In the genomic region with DNA sequence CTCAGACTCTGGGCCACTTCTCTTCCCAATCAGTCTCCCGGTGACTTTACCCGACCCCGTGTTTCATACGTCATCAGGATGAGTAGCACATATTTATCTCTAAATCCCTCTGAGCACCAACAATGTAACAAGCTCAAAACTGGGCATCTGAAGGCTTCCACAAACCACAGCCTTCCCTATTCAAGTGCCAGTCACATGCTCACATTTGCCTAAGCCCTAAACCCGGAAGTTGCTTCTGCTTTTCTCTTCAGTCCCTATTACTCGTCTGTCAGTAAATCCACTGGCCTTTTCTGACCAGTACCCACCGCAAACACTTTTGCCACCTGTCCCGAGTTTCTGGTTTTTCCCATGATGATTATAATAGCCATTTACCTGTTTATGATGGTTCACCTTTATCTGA, we compare ENCODE assay signal across 1 mouse cellular context.
TF ChIP-seq lines count a peak whose summit lies in the region.

No protein-coding gene starts in this region.

TF ChIP-seq in MEL, 35 proteins besides CTCF, POLR2A, EP300 and RAD21 (continued from another document):
- no peak for TF ChIP-seq ZNF384 (IDR thresholded peaks at IDR 0.05; ENCODE audit: low read depth, low read length)
- TF ChIP-seq MAX (IDR thresholded peaks at IDR 0.05; ENCODE audit: low read length) = 0 out of 2 replicates have a peak, but pooled peaks have one; percentile 29
- TF ChIP-seq USF2 (IDR thresholded peaks at IDR 0.05; ENCODE audit: borderline replicate concordance in 1 of 2, insufficient read depth in 1 of 2, low read depth in 1 of 2, low read length in 2 of 2) = peak in 1 of 2 experiments; percentile 46; a peak in 1 of 4 replicates
- no peak for TF ChIP-seq SMC3 (IDR thresholded peaks at IDR 0.05; ENCODE audit: low read depth, low read length)
- no peak for TF ChIP-seq SIN3A (IDR thresholded peaks at IDR 0.05; ENCODE audit: low read length)
- peak; percentile 12; the same call in 1 of the 2 replicates for TF ChIP-seq BHLHE40 (IDR thresholded peaks at IDR 0.05; ENCODE audit: borderline replicate concordance, low read depth, low read length)
- no peak for TF ChIP-seq MAZ (IDR thresholded peaks at IDR 0.05; ENCODE audit: low read depth, low read length)
- TF ChIP-seq ZC3H11A (IDR thresholded peaks at IDR 0.05; ENCODE audit: low read depth, low read length) = no peak
- TF ChIP-seq USF1 (IDR thresholded peaks at IDR 0.05; ENCODE audit: low read depth, low read length) = peak; percentile 84
- TF ChIP-seq TCF12 (IDR thresholded peaks at IDR 0.05; ENCODE audit: low read depth, low read length) = no peak
- TF ChIP-seq HCFC1 (IDR thresholded peaks at IDR 0.05; ENCODE audit: low read depth, low read length) = 0 out of 2 replicates have a peak, but pooled peaks have one; percentile 45
- 0 out of 2 replicates have a peak, but pooled peaks have one; percentile 18 for TF ChIP-seq ETS1 (IDR thresholded peaks at IDR 0.05; ENCODE audit: low read depth, low read length)
- no peak for TF ChIP-seq MEF2A (IDR thresholded peaks at IDR 0.05; ENCODE audit: extremely low read depth, insufficient replicate concordance, low read depth, low read length, poor library complexity, severe bottlenecking)
- no peak for TF ChIP-seq MAFK (IDR thresholded peaks at IDR 0.05; ENCODE audit: borderline replicate concordance, low read depth, low read length)
- no peak for TF ChIP-seq ZMIZ1 (IDR thresholded peaks at IDR 0.05; ENCODE audit: low read depth, low read length)
- TF ChIP-seq JUND (IDR thresholded peaks at IDR 0.05; ENCODE audit: low read depth, low read length) = 0 out of 2 replicates have a peak, but pooled peaks have one; percentile 27
- peak; percentile 92 for TF ChIP-seq ELF1 (IDR thresholded peaks at IDR 0.05; ENCODE audit: low read depth, low read length)
- no peak for TF ChIP-seq GABPA (IDR thresholded peaks at IDR 0.05; ENCODE audit: low read depth, low read length)
- no peak for TF ChIP-seq TBP (IDR thresholded peaks at IDR 0.05; ENCODE audit: low read depth, low read length)
TF ChIP-seq in MEL: peak in this region for 10.
